Mouse (Mus musculus) kidney, adult 2 months (tissue): Measurements from ENCODE around the gene Gm10188.

Source experiments
- CTCF ChIP-seq: fragments of 200-500 bp; conservative IDR thresholded peaks from 2 replicates; pipeline ENCODE4 v1.5.1; 2011; ENCODE audit warnings: low read depth, mild to moderate bottlenecking, control low read depth, low read length, moderate library complexity, mixed read lengths; ENCODE audit not compliant: insufficient read depth, insufficient read length
- POLR2A ChIP-seq: fragments of 200-500 bp; IDR thresholded peaks from one replicate; pipeline ENCODE4 v1.6.1; 2011; ENCODE audit warnings: low read depth, low read length, control low read depth

DNA sequence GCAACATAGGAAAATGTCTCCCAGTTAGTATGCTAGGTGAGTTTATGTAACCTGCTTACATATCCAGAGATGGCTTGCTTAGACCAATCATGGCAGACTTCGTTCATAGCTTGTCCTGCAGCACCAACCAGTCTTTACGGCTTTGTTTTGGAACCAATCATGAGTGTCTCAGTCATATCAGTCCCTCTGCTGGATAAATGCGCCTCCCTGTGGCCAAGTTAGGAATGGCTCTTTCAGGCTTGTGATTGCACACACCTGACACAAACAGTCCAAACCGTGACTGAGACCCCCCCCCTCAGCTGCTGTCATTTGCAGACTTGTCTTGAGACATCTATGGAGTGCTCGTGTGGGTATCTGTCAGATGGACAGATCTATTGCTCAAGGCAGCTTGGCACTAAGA is 31.5 kb upstream of the Gm10188 start:
- TF ChIP-seq CTCF (peak; percentile 33; the same call in 1 of the 2 replicates), POLR2A (no peak)
